Mouse (Mus musculus) thymus, adult 2 months (tissue): Measurements from ENCODE around the gene Nmur1.

Source experiments
- CTCF ChIP-seq: fragments of 200-500 bp; IDR thresholded peaks from 2 replicates; pipeline ENCODE4 v1.5.1; 2012; ENCODE audit warnings: mild to moderate bottlenecking, control low read depth, low read length, moderate library complexity, borderline replicate concordance; ENCODE audit not compliant: control insufficient read depth, poor library complexity, insufficient read depth; ENCODE audit errors: extremely low read depth
- POLR2A ChIP-seq: fragments of 200-500 bp; IDR thresholded peaks from 2 replicates; pipeline ENCODE4 v1.6.1; 2012; ENCODE audit warnings: mild to moderate bottlenecking, low read length, control low read depth, moderate library complexity; ENCODE audit not compliant: control insufficient read depth, poor library complexity, insufficient read depth; ENCODE audit errors: extremely low read depth

GRCm38 (mm10) chr1:86435302-86435821 lies 9.3 kb upstream of the Nmur1 start:
- no peak for TF ChIP-seq POLR2A
- TF ChIP-seq CTCF = no peak
